Mouse (Mus musculus) G1E (cell line): ENCODE results near the gene Dlx5. TPM values are rescaled to one million over a fixed set of nuclear protein-coding genes. Genes with fewer than 3 reads are reported as not detected.

Source experiments
- ATAC-seq: 2 replicates; pipeline ENCODE4 v1.8.0; 2016; ENCODE audit warnings: mild to moderate bottlenecking; ENCODE audit not compliant: insufficient number of reproducible peaks, poor library complexity, low FRiP score, severe bottlenecking; ENCODE audit errors: extremely low read depth
- DNase-seq: peaks from one replicate; pipeline ENCODE4 v3.0.0; 2012; ENCODE audit warnings: low spot score
- H3K27me3 ChIP-seq: 2 replicates; pipeline ENCODE4 v1.6.1; 2012; ENCODE audit warnings: mild to moderate bottlenecking, low read length, inconsistent platforms; ENCODE audit not compliant: insufficient read depth
- H3K36me3 ChIP-seq: replicated peaks from 2 replicates; pipeline ENCODE3; 2012; ENCODE audit warnings: mild to moderate bottlenecking, inconsistent platforms
- H3K4me1 ChIP-seq: 2 replicates; pipeline ENCODE4 v1.6.1; 2012; ENCODE audit warnings: low read depth, low read length, inconsistent platforms, mixed read lengths; ENCODE audit not compliant: insufficient read depth
- H3K4me3 ChIP-seq: 2 replicates; pipeline ENCODE4 v1.5.1; 2012; ENCODE audit warnings: low read depth, mild to moderate bottlenecking, inconsistent platforms, low read length, moderate library complexity, mixed read lengths
- H3K9me3 ChIP-seq: replicated peaks from 2 replicates; pipeline ENCODE4 v1.6.1; 2012; ENCODE audit warnings: inconsistent platforms
- CTCF ChIP-seq: IDR thresholded peaks from 2 replicates; pipeline ENCODE4 v1.5.1; 2012; ENCODE audit warnings: low read depth, low read length, inconsistent platforms, mixed read lengths
- GATA1 ChIP-seq: IDR thresholded peaks from 2 replicates; pipeline ENCODE4 v1.6.1; 2012; ENCODE audit warnings: borderline replicate concordance, low read length, inconsistent platforms, mixed read lengths
- GATA2 ChIP-seq: IDR thresholded peaks from 2 replicates; pipeline ENCODE4 v1.6.1; 2012; ENCODE audit warnings: low read depth, low read length, inconsistent platforms, borderline replicate concordance
- POLR2AphosphoS5 ChIP-seq: IDR thresholded peaks from 2 replicates; pipeline ENCODE4 v1.6.1; 2012; ENCODE audit warnings: low read depth, low read length, inconsistent platforms; ENCODE audit not compliant: insufficient replicate concordance
- TAL1 ChIP-seq: conservative IDR thresholded peaks from 2 replicates; pipeline ENCODE4 v1.6.1; 2012; ENCODE audit warnings: low read depth, low read length, inconsistent platforms, mixed read lengths
- polyA plus RNA-seq: library from polyadenylated mRNA; stranded (reverse); fragments of >175 nt; gene quantifications from 2 replicates; pipeline ENCODE4 v1.2.3, GENCODE M21; 2012
- total RNA-seq, 2 experiments: library from RNA; stranded (forward) in 1 of 2; stranded (reverse) in 1 of 2; fragments of 200-1000 nt in 1 of 2; fragments of >200 nt in 1 of 2; fragmentation: Nextera tagmentation in 1 of 2; gene quantifications; 2 replicates each; pipeline ENCODE4 v1.2.3; 2014 to 2017

Gene Dlx5
- total and polyA plus RNA-seq, 3 experiments: not detected

- Histone ChIP-seq H3K27me3 (peaks cover 38% of the 10 kb centered on the region), H3K4me3 (no peak overlapping the region), H3K4me1 (no peaks in the 10 kb centered on the region), H3K36me3 (no peaks in the 10 kb centered on the region), H3K9me3 (no peaks in the 10 kb centered on the region)
- ATAC-seq (no peak), DNase-seq (no peak)
- TF ChIP-seq GATA2: no peak
- TF ChIP-seq TAL1: no peak
- no peak for TF ChIP-seq GATA1
- no peak for TF ChIP-seq POLR2AphosphoS5
- no peak for TF ChIP-seq CTCF
These were observed 26.8 kb downstream of the Dlx5 start for GRCm38 (mm10) chr6:6854902-6855745.

DNA sequence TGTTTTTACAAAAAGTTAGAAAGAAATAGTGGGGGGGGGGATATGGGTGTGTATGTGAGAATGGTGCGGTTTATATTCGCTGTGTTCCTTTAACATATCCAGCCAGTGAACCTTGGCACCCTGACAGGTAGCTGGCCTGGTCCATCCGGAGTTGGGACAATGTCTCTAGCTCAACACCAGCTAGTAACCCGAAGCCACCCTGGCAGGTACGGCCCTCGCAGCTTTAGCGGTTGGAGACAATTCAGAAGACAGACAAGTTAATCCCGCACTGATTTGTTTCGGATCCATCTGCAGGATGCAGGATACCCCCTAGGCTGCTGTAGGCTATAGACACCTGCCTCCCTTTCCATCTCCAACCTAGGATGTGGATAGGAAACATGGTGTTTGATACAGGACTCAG lies 27.7 kb downstream of the Dlx5 start:
- Histone ChIP-seq H3K9me3 (no peaks in the 10 kb centered on the region), H3K27me3 (peaks cover 30% of the 10 kb centered on the region), H3K4me1 (no peaks in the 10 kb centered on the region), H3K4me3 (no peak overlapping the region), H3K36me3 (no peaks in the 10 kb centered on the region)
- DNase-seq (no peak), ATAC-seq (no peak)
- TF ChIP-seq CTCF (no peak), POLR2AphosphoS5 (no peak), GATA1 (no peak), TAL1 (no peak), GATA2 (no peak)

- H3K27me3 ChIP-seq: peaks cover 26% of the 10 kb centered on the region
- no peaks in the 10 kb centered on the region for H3K36me3 ChIP-seq
- TF ChIP-seq GATA1 (no peak), CTCF (no peak), TAL1 (no peak), POLR2AphosphoS5 (no peak), GATA2 (no peak)
- no peak for ATAC-seq
- DNase-seq: no peak
- no peak overlapping the region for H3K4me3 ChIP-seq
- no peaks in the 10 kb centered on the region for H3K9me3 ChIP-seq
- H3K4me1 ChIP-seq: no peaks in the 10 kb centered on the region
These were observed 28.9 kb downstream of the Dlx5 start for GRCm38 (mm10) chr6:6852944-6853343.

DNA sequence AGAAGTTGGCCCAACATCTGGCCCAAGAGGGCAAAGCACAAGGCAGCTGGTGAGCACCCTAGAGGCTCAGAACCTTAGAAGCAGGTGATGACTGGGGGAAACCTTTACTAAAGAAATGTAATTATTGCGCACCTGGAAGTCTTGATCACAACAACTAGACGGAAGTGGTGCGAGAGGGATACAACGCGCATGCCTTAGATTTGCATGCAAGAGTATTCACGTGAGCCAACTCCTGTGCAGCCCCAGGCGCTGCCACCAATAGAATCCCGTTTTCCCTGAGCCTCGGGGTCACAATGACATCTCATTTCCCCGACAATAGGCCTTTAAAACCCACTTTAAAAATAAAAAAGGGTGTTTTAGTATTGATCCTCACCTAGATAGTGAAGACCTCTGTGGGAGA lies 30.7 kb downstream of the Dlx5 start:
- DNase-seq: no peak

DNA sequence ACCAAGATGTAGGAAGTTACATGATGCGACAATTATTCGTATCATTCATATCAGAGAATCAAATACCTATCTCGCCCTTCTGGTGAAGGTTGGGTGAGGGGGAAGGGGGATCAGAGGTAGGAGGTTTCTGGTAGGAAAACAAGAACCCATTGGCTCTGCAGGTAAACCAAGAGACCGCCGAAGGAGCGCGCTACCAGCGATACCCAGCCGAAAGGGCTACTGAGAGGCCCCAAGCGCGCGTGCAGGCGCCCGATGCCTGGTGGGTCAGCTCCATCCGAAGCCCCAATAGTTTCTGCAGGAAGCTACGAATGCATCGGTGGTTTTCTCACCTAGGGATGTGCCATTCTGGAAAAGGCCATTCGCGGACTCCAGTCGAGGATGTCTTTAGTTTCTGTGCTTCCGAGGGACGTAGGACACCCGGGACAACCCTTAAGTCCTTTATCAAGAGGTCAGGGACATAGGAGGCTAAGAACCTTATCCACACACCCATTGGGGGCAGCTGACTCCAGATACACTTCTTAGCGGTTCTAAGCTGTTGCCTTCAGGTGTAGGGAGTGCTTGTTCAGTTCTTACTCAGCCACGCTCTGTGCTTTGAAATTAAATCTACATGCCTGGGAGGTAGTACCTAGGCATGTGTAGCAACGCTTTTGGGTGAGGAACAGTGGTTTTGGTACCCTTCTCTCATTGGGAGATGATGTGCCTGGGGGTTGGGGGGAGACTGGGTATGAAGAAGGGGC lies 31.4 kb downstream of the Dlx5 start:
- ATAC-seq (no peak), DNase-seq (no peak)
- H3K9me3 ChIP-seq: no peaks in the 10 kb centered on the region
- H3K4me1 ChIP-seq: no peaks in the 10 kb centered on the region
- H3K4me3 ChIP-seq: no peak overlapping the region
- TF ChIP-seq CTCF: no peak
- TF ChIP-seq GATA2: no peak
- TF ChIP-seq GATA1: no peak
- TF ChIP-seq POLR2AphosphoS5: no peak
- TF ChIP-seq TAL1: no peak
- no peaks in the 10 kb centered on the region for H3K36me3 ChIP-seq
- H3K27me3 ChIP-seq: peaks cover 17% of the 10 kb centered on the region

More for the DNA sequence above, 30.7 kb downstream of the Dlx5 start:
- Histone ChIP-seq H3K4me3 (no peak overlapping the region), H3K27me3 (peaks cover 21% of the 10 kb centered on the region), H3K4me1 (no peaks in the 10 kb centered on the region), H3K9me3 (no peaks in the 10 kb centered on the region), H3K36me3 (no peaks in the 10 kb centered on the region)
- no peak for ATAC-seq
- TF ChIP-seq POLR2AphosphoS5 (no peak), TAL1 (no peak), GATA1 (no peak), CTCF (no peak), GATA2 (no peak)

DNA sequence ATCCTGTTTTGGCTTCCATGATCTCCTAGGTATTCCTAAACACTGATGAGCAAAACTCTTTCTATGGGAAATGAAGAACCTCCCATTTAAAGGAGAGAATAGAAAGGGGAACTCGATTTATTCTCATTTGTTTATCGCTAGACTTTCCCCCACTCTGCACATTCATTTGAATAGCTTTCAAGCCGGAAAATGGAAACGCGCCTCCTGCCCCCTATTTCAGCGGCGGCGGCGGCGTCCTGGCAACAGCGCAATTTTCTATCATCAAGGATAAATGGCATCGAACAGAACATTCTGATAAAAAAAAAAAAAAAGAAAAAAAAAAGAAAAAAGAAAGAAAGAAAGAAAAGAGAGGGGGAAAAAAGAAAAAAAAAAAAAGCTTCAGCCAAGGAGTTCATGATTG lies 32.1 kb downstream of the Dlx5 start:
- DNase-seq (no peak), ATAC-seq (no peak)
- no peaks in the 10 kb centered on the region for H3K36me3 ChIP-seq
- H3K27me3 ChIP-seq: peaks cover 11% of the 10 kb centered on the region
- H3K9me3 ChIP-seq: no peaks in the 10 kb centered on the region
- TF ChIP-seq TAL1: no peak
- TF ChIP-seq GATA1: no peak
- TF ChIP-seq GATA2: no peak
- no peak for TF ChIP-seq POLR2AphosphoS5
- TF ChIP-seq CTCF: no peak
- H3K4me3 ChIP-seq: no peak overlapping the region
- H3K4me1 ChIP-seq: no peaks in the 10 kb centered on the region
